Mouse (Mus musculus): Measurements from ENCODE around the gene Slc22a2.

GRCm38 (mm10) chr17:12565443-12565842, 18.5 kb upstream of the Slc22a2 start:
- TF ChIP-seq CTCF (conservative IDR thresholded peaks at IDR 0.05; ENCODE audit: insufficient read depth, insufficient read length, low read depth, low read length) (no peak), POLR2A (IDR thresholded peaks at IDR 0.05; ENCODE audit: low read depth, low read length) (no peak)

All from kidney, adult 2 months (tissue).